Mouse (Mus musculus) monocyte, adult 2 months (primary cell): Measurements from ENCODE around the gene Apoc1.

Experiments used
- DNase-seq, 2 experiments: peaks; one replicate each; pipeline ENCODE4 v3.0.0; 2022; ENCODE audit warnings: low spot score in 2 of 2, low read depth in 1 of 2

Apoc1 gene

DNA sequence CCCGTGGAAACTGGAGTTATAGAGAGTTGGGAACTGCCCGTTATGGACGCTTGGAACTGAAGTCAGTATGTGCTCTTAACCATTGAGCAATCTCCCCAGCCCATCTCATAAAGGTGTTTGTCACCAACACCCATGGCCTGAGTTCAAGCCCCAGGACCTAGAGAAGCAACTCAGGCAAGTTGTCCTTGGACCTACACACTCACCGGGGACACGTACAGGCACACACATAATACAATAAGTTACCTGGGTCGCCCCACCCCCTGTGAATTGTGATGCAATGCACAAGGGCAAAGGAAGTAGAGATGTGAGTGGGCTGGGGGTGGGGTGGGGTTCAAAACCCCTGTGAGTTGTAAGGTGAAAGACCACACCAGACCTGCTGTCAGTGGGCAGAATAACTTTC lies 5.9 kb downstream of the Apoc1 start:
- DNase-seq: no peak

DNA sequence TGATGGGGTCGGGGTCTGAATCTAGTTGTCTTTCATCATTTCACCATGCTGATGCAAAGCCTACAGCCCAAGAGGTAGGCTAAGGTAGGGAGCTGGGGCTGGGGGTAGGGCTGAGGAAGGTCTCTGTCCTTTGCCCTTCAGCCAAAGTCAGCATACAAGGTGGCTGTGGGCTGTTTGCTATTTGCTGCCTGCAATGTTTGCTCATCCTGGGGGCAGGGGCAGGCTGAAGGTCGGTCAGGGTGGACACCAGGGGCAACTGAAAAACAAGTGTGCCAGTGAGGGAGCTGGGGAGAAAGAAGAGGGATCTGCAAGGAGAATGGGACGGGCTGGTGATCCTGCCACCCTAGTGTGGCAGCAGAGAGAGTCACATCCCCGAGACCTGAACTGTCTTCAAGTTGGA lies 7.1 kb downstream of the Apoc1 start:
- no peak for DNase-seq

- peak in 1 of 2 experiments; percentile 23 for DNase-seq
Observed at GRCm38 (mm10) chr7:19683771-19684201, 8.7 kb downstream of the Apoc1 start.

DNA sequence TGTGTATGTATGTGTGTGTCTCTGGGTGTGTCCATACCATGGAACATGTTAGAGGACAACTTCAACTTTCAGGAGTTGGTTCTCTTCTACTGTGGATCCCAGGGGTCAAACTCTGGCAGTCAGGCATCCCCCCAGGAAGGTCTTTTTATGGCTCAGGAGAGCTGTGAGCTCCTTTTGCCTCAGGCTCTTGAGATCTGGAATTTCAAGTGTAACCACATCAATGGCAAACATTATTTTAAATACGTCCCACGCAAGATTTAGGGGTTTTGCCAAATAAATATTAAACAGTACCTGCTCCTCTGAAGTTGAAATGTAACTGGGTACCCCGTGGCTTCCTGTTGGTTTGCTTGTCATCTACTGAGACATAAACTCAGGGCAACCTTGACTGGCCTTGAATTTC lies 9.5 kb downstream of the Apoc1 start:
- no peak for DNase-seq

DNA sequence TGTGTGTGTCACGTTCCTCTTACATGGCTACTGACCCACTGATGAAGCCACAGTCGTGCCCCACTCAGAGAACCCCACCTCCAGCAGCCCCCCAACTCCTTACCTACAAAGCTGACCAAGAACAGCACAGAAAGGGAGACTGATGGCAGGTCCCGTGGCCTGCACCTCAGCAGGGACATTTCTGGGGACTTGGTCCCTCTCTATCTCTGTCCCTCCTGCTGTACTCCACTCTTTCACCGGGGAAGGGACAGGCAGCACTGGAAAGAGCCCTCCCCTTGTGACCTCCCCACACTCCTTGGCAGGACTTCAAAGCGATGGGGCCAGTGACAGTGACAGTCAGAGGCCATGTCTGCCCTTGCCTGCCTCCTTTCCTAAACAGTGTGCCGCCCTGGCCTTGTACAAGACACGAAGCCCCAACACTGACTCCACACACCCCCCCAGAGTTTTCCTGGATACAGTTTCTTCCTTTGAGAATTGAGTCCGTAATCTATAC lies 11.2 kb downstream of the Apoc1 start, which contains the start of the genes Gm44805 and Apoc4:
Gm44805 (minus strand) TSS at position 222 of the 493 bp plus-strand sequence.
Apoc4 (minus strand) TSS at position 278 of the 493 bp plus-strand sequence.
- DNase-seq: no peak

GRCm38 (mm10) chr7:19680702-19681101 lies 11.8 kb downstream of the Apoc1 start:
- DNase-seq: no peak

- no peak for DNase-seq
Observed at GRCm38 (mm10) chr7:19678901-19679300, 13.6 kb downstream of the Apoc1 start.

- DNase-seq: no peak
Observed at GRCm38 (mm10) chr7:19677872-19678271, 14.6 kb downstream of the Apoc1 start, which contains the start of gene Apoc2. Gene Apoc2, minus strand, starts transcription at chr7:19677941.

GRCm38 (mm10) chr7:19676662-19677061 lies 15.8 kb downstream of the Apoc1 start:
- DNase-seq: no peak

DNA sequence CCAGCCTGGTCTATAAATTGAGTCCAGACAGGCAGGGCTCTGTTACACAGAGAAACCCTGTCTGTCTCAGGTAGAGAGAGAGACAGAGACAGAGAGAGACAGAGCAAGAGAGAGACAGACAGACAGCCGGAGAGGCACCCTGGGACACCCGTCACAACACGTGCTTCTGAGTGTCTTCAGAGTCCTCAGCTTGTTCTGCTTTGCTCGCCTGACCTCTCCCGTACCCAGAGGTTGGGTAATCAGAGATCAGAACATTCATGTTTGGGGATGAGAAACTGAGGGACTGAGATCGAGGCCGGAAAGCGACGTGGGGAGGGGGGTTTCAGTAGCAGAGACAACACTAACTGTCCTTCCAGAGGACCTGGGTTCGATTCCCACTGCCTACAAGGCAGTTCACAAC lies 16.6 kb downstream of the Apoc1 start:
- DNase-seq: peak in 1 of 2 experiments; percentile 32

DNA sequence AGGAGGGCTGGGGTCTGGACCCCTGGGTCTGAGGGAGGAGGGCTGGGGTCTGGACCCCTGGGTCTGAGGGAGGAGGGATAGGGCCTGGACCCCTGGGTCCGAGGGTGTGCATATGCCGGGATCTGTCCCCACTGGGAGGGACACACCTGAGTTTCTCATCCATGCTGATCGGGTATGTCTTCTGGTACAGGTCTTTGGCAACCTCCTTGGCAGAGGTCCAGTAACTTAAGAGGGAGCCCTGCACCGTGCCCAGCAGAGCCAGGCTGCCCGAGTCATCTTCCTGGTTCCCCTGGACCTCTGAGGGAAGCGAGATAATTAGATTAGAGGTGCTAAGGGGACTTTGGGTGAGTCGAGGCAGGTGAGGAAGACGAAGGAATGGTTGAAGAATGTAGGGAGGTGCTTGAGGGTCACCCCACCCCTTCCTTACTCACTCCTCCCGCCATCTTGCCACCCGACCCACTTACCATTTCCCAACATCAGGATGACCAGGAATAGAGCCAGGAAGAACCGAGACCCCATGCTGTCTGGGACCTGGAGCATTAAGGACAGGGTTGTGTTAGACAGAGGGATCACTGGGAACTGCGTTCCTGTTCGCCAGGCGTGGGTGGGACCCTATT lies 19.3 kb downstream of the Apoc1 start:
- no peak for DNase-seq

- no peak for DNase-seq
Observed at GRCm38 (mm10) chr7:19671511-19671910, 20.9 kb downstream of the Apoc1 start.

- peak; percentile 78 to 84 for DNase-seq
Observed at GRCm38 (mm10) chr7:19668947-19669721, 23.3 kb downstream of the Apoc1 start.

DNA sequence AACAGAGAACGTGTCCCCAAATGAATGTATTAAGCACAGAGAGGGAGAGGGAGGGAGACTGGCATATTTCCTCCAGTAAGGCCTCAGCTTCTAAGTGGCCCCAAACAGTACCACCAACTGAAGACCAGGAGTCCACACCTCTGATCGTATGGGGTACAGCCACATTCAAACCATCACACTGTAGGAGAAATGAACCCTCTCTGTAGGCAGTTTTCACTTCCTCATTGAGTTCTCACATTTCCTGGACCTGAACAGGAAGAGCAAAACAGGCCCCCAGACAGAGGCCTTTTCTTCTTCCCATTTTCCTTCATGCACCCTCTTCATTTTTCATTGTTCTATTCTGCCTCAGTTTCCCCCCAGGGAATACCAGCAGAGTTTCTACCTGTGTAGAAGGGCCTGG lies 25.0 kb downstream of the Apoc1 start:
- DNase-seq: no peak

DNA sequence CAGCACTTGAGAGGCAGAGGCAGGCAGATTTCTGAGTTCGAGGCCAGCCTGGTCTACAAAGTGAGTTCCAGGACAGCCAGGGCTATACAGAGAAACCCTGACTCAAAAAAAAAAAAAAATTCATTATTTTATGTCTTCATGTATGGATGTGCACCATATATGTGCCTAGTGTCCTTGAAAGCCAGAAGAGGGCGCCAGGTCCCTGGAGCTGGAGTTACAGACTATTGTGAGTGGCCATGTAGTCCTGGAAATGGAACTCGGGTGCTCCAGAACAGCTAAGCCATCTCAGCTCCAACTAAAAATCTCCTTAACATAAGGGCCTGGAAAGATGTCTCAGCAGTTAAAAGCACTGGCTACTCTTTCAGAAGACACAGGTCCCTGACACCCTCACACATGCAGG lies 25.7 kb downstream of the Apoc1 start:
- DNase-seq: no peak

GRCm38 (mm10) chr7:19664955-19665841 lies 27.3 kb downstream of the Apoc1 start, which contains the start of gene Clptm1:
Gene Clptm1, minus strand, starts transcription at chr7:19665033.
- DNase-seq: peak; percentile 89 to 95

GRCm38 (mm10) chr7:19664455-19664954 lies 28.0 kb downstream of the Apoc1 start:
- no peak for DNase-seq

DNA sequence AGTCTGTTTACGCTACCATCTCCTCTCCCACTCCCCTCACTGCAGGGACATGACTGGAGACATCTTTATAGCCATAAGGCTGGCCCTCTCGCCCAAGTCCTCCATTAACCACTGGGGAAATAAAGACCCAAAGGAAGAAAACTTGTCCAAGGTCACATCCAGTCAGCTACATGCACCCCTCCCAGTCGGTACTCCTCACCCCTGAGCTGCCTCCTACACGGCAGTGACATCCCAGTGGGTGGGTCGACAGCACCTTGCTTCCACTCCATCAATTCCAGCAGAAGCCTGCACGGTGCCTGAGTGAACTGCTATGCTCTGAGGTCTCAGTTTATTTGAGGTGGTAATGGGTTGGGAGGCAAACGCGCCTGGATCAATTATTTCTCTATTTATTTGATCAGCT lies 28.5 kb downstream of the Apoc1 start:
- DNase-seq: no peak

DNA sequence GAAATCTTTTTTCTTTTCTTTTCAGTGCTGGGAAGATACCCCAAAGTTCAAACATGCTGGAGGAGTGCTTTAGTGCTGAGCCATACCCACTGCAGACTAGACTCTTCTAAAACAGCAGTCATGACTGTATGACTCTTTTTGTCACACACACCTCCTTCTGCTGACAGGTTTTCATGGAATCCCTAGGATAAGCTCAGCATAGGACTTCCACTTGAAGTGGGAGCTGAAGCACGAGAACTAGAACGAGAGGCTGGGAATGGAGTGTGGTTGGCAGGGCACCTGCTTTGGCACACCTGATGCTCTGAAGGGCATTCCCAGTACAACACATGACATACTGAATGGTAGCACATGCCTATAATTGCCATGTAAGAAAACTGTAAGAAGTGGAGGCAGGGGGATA lies 39.8 kb downstream of the Apoc1 start:
- no peak for DNase-seq

GRCm38 (mm10) chr7:19651063-19651786 lies 41.2 kb downstream of the Apoc1 start:
- DNase-seq: no peak
